ENCODE assay signal across 16 mouse cellular contexts in genomic region chr1:185469551-185470021, GRCm38 (mm10). TPM values are rescaled to one million over a fixed set of nuclear protein-coding genes. Genes with fewer than 3 reads are reported as not detected.
DNase-seq lines count a peak whose midpoint lies in the region; ATAC-seq and TF ChIP-seq lines count a peak whose summit lies in the region.
"Had no signal": no experiment of that assay in that cellular context is flagged by ENCODE, and none has a peak within 500 bp of the region (broad histone marks: within the 10 kb centered on the region; RNA-seq: fewer than 3 reads in every experiment).

No protein-coding gene starts in this region.

- no peak for DNase-seq in heart, adult 9 months (ENCODE audit: low spot score in 2 of 2)
- DNase-seq in limb, embryonic 10.5 days (ENCODE audit: low spot score), result no peak
- no peak for DNase-seq in cerebellum, adult 11-12 months
- no peak for DNase-seq in embryonic facial prominence, embryonic 10.5 days (ENCODE audit: low spot score)
- no peak for DNase-seq in adrenal gland, adult 2 months
- DNase-seq: B cell, adult 2 months; cerebellum, postnatal 14 days; gastrocnemius, postnatal 36 days; kidney, postnatal 25 days had no signal

- TF ChIP-seq CTCF in bone marrow, adult 2 months (IDR thresholded peaks at IDR 0.05; ENCODE audit: control insufficient read depth, insufficient read depth, low read length), result no peak

- no peaks in the 10 kb centered on the region for H3K36me3 ChIP-seq in heart, embryonic 12.5 days
- no peaks in the 10 kb centered on the region for H3K36me3 ChIP-seq in limb, embryonic 10.5 days
- H3K36me3 ChIP-seq in embryonic facial prominence, embryonic 10.5 days (replicated peaks), result no peaks in the 10 kb centered on the region
- H3K36me3 ChIP-seq: embryonic facial prominence, embryonic 13.5 days; limb, embryonic 15.5 days had no signal

- peak overlapping the region; percentile 64 for H3K27ac ChIP-seq in heart, embryonic 12.5 days (ENCODE audit: poor library complexity, severe bottlenecking)
- peak overlapping the region; percentile 68 for H3K27ac ChIP-seq in bone marrow, adult 2 months (ENCODE audit: control insufficient read depth, insufficient read depth, low read depth, low read length, poor library complexity)
- 0 out of 2 replicates have a peak overlapping the region, but pooled peaks have one; percentile 26 for H3K27ac ChIP-seq in limb, embryonic 10.5 days
- no peak overlapping the region for H3K27ac ChIP-seq in embryonic facial prominence, embryonic 10.5 days (replicated peaks)
- H3K27ac ChIP-seq: embryonic facial prominence, embryonic 13.5 days; limb, embryonic 15.5 days had no signal

- no peaks in the 10 kb centered on the region; the same call in 1 of the 2 replicates for H3K27me3 ChIP-seq in heart, embryonic 12.5 days (replicated peaks)
- H3K27me3 ChIP-seq in limb, embryonic 10.5 days (ENCODE audit: low read depth, poor library complexity, severe bottlenecking), result no peaks in the 10 kb centered on the region
- 0 out of 2 replicates have a peak, but pooled peaks cover 4% of the 10 kb centered on the region for H3K27me3 ChIP-seq in embryonic facial prominence, embryonic 10.5 days (replicated peaks; ENCODE audit: low read depth, poor library complexity, severe bottlenecking)
- H3K27me3 ChIP-seq: embryonic facial prominence, embryonic 13.5 days; limb, embryonic 15.5 days had no signal

- WGBS in heart, embryonic 12.5 days, result 27% methylated on average over 8 of the region's 8 CpGs
- WGBS in bone marrow, adult 2 months, result 55% methylated on average over 8 of the region's 8 CpGs
- WGBS in limb, embryonic 10.5 days, result 81% methylated on average over 8 of the region's 8 CpGs
- 83% methylated on average over 8 of the region's 8 CpGs for WGBS in embryonic facial prominence, embryonic 10.5 days

- H3K9me3 ChIP-seq in heart, embryonic 12.5 days (replicated peaks), result no peaks in the 10 kb centered on the region
- no peaks in the 10 kb centered on the region for H3K9me3 ChIP-seq in limb, embryonic 10.5 days (replicated peaks)
- no peaks in the 10 kb centered on the region for H3K9me3 ChIP-seq in embryonic facial prominence, embryonic 10.5 days
- H3K9me3 ChIP-seq: embryonic facial prominence, embryonic 13.5 days; limb, embryonic 15.5 days had no signal

- TF ChIP-seq POLR2A in bone marrow, adult 2 months (IDR thresholded peaks at IDR 0.05; ENCODE audit: borderline replicate concordance, control insufficient read depth, low read depth, low read length), result no peak

- peak; percentile 55 for ATAC-seq in heart, embryonic 12.5 days (ENCODE audit: insufficient number of reproducible peaks, low FRiP score)
- ATAC-seq in megakaryocyte, adult 5-6 weeks (ENCODE audit: poor library complexity, severe bottlenecking), result peak; percentile 26
- ATAC-seq: activated CD4-positive, CD25-positive, alpha-beta regulatory T cell, adult 4 months had no signal

- 0 out of 2 replicates have a peak overlapping the region, but pooled peaks have one; percentile 11 for H3K4me2 ChIP-seq in heart, embryonic 12.5 days
- H3K4me2 ChIP-seq: embryonic facial prominence, embryonic 13.5 days; limb, embryonic 15.5 days had no signal

- no peak overlapping the region for H3K9ac ChIP-seq in heart, embryonic 12.5 days
- H3K9ac ChIP-seq: embryonic facial prominence, embryonic 13.5 days; limb, embryonic 15.5 days had no signal

- H3K4me1 ChIP-seq in heart, embryonic 12.5 days (replicated peaks), result peaks cover 14% of the 10 kb centered on the region
- H3K4me1 ChIP-seq in bone marrow, adult 2 months (ENCODE audit: control insufficient read depth, insufficient read depth, low read length), result no peaks in the 10 kb centered on the region; the same call in 1 of the 2 replicates
- H3K4me1 ChIP-seq in limb, embryonic 10.5 days, result peaks cover 46% of the 10 kb centered on the region
- H3K4me1 ChIP-seq in embryonic facial prominence, embryonic 10.5 days, result peaks cover 14% of the 10 kb centered on the region
- H3K4me1 ChIP-seq: embryonic facial prominence, embryonic 13.5 days had no signal

- no peak overlapping the region for H3K4me3 ChIP-seq in heart, embryonic 12.5 days
- H3K4me3 ChIP-seq in bone marrow, adult 2 months (replicated peaks; ENCODE audit: control insufficient read depth, low read depth, low read length), result no peak overlapping the region
- H3K4me3 ChIP-seq in limb, embryonic 10.5 days, result no peak overlapping the region
- no peak overlapping the region for H3K4me3 ChIP-seq in embryonic facial prominence, embryonic 10.5 days
- H3K4me3 ChIP-seq: embryonic facial prominence, embryonic 13.5 days; limb, embryonic 15.5 days had no signal

RNA-seq across cellular contexts. Expression of gene Slc30a10, which starts 14.9 kb away (rescaled TPM):
- polyA plus RNA-seq in heart, embryonic 12.5 days (2016; fragmentation: Nextera tagmentation; extraction: Ambion mirVana), result 1.5 and 1.8 TPM in 2 replicates
- polyA plus RNA-seq in bone marrow, adult 2 months (2011; ENCODE audit: insufficient read depth, insufficient read length, low replicate concordance, missing spikeins), result 3.7 and 4.2 TPM in 2 replicates
- 0.86 and 1.2 TPM in 2 replicates for polyA plus RNA-seq in limb, embryonic 10.5 days (2016; fragmentation: Nextera tagmentation; extraction: Ambion mirVana)
- 0.07 and 0.09 TPM in 2 replicates for total RNA-seq in megakaryocyte, adult 5-6 weeks (2015)
- total RNA-seq in megakaryocyte, adult 5-6 weeks (2017), result 0.07 and 0.16 TPM in 2 replicates
- polyA plus RNA-seq in embryonic facial prominence, embryonic 10.5 days (2016; fragmentation: Nextera tagmentation; extraction: Ambion mirVana), result 1.0 and 1.2 TPM in 2 replicates
- total RNA-seq in adrenal gland, adult 2 months (2021), result under 1 TPM in 1 of 2 experiments, not detected in 1; 0.09 TPM
- not detected in 2 replicates for polyA plus RNA-seq in adrenal gland, adult 2 months (2012; rRNA removed)
- total RNA-seq: gastrocnemius, postnatal 36 days; heart, postnatal 25 days had no signal
- polyA plus RNA-seq: activated CD4-positive, CD25-positive, alpha-beta regulatory T cell, adult 4 months had no signal
